Mouse (Mus musculus): ENCODE results near the gene M6pr.
"Not testable (repeated sequence)": the region's sequence is repeated elsewhere in the genome, so short reads cannot be mapped to it uniquely, and the experiment has no call there.

M6pr gene

DNA sequence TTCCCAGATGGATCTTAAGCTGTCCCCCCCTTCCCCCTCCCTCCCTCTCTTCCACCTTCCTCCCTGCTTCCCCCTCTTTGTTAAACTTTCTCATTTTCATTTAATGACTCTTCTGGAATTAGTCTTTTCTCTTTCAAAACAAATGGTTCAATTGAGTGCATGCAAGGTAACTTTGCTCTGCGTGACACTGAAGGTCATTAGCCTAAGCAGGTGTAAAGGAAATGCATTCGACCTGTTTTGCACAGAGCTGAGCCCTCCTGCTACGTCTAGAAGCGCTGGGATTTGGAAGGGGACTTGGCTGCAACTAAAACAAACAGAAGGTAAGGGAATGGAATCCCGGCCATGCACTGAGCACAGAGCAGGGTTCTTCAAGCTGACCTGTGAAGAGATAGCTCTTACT, 33.6 kb downstream of the M6pr start:
- no peak for DNase-seq (ENCODE audit: inconsistent ontology term)

- DNase-seq (ENCODE audit: inconsistent ontology term) = no peak
Observed at GRCm38 (mm10) chr6:122343719-122344118, 35.2 kb downstream of the M6pr start.

DNA sequence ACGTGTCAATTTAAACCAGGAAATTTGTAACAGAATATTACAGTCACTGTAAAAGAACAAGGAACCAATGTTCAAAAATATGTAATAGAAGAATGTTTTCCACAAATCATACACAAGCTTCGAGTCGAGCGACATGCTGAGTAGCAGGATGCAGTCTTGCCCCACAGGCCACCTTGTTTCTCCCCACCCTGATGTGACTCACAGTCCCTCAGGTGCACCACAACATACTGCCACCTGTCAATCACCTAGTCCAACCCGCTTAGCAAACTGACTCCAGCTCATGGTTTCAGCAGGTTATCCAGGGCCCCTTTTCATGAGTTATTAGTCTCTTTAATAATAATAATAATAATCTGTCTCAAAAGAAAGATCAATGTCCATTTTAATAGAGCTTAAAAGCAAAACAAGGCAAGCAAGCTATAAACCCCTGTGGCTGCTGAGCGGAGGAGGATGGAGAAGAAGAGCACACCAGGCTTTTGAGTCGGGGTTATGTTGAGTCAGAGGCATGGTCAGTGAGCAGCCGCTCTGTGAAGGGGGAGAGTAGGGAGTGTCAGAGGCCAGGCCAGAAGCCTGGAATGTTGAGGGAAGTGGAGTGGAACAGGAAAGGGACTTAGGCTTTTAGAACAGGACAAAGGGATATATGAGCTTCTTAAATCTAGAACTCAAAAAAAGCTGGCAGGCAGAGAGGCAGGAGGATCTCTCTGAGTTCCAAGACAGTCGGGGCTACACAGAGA, 36.0 kb downstream of the M6pr start:
- DNase-seq (ENCODE audit: inconsistent ontology term) = peak; percentile 36

GRCm38 (mm10) chr6:122345731-122346130, 37.2 kb downstream of the M6pr start:
- no peak for DNase-seq (ENCODE audit: inconsistent ontology term)

GRCm38 (mm10) chr6:122346399-122346798, 37.9 kb downstream of the M6pr start:
- DNase-seq (ENCODE audit: inconsistent ontology term) = no peak

GRCm38 (mm10) chr6:122347326-122347725, 38.8 kb downstream of the M6pr start:
- DNase-seq (ENCODE audit: inconsistent ontology term) = not testable (repeated sequence)

GRCm38 (mm10) chr6:122355909-122356308, 47.4 kb downstream of the M6pr start:
- no peak for DNase-seq (ENCODE audit: inconsistent ontology term)

DNA sequence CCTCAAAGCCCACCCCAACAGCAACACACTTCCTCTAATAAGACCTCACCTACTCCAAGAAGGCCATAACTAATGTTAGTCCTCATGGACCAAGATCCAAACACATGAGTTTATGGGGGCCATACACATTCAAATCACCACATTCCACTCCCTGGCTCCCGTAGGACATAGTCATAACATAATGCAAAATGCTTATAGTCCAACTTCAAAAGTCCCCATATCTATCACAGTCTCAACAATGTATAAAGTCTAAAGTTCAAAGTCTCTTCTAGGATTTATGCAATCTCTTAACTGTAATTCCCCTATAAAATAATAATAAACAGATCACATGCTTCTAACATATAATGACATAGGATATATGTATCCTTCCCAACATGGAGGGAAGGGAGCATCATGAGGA, 48.6 kb downstream of the M6pr start:
- DNase-seq (ENCODE audit: inconsistent ontology term) = no peak

GRCm38 (mm10) chr6:122365706-122366105, 57.2 kb downstream of the M6pr start:
- no peak for DNase-seq (ENCODE audit: inconsistent ontology term)

GRCm38 (mm10) chr6:122366287-122366686, 57.8 kb downstream of the M6pr start:
- no peak for DNase-seq (ENCODE audit: inconsistent ontology term)

- no peak for DNase-seq (ENCODE audit: inconsistent ontology term)
Observed at GRCm38 (mm10) chr6:122366976-122367375, 58.5 kb downstream of the M6pr start.

Data from Muller cell, postnatal 12 days (primary cell).